Mouse (Mus musculus): ENCODE results near the gene Crlf1. TPM values are rescaled to one million over a fixed set of nuclear protein-coding genes. Genes with fewer than 3 reads are reported as not detected.

The Crlf1 gene
- total RNA-seq, 2 experiments from 2014 or later, result not detected

DNA sequence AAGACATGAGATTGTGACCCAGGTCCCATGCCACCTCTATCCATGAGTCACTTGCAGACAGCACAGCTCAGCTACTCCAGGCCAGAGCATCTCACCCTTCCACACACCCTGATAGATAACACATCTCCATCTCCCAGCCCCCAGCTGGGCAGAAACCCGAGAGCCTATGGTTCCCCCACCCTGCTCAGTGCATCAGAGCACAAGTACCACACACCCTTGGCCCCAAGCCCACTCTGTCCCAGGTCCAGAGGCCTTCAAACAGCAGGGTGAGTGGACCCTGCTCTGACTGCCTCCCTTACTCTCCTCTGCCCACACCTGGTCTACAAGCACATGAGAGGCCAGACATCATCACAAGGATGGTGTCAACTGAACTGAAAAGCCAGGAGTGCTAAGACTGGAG is 25.1 kb upstream of the Crlf1 start:
- no peak for ATAC-seq (replicated peaks; ENCODE audit: poor library complexity, severe bottlenecking)

DNA sequence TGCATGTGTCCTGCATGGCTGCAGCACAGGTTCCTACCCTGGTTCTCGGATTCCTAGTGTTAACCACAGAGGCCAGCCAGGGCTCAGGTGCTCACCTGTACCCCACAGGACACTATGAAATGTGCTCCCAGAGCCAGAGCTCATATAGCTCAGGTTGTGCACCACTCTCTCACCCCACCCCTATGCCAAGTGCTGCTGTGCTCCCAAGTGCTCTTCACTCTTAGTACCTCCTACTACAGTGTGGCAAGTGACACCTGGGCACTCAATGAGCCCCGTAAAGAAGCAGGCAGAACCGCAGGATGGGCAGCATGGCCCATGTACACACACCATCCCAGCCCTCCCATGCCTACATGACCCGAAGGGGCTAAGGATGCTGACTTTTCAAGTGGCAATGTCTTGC is 24.2 kb upstream of the Crlf1 start:
- ATAC-seq (replicated peaks; ENCODE audit: poor library complexity, severe bottlenecking), result no peak

DNA sequence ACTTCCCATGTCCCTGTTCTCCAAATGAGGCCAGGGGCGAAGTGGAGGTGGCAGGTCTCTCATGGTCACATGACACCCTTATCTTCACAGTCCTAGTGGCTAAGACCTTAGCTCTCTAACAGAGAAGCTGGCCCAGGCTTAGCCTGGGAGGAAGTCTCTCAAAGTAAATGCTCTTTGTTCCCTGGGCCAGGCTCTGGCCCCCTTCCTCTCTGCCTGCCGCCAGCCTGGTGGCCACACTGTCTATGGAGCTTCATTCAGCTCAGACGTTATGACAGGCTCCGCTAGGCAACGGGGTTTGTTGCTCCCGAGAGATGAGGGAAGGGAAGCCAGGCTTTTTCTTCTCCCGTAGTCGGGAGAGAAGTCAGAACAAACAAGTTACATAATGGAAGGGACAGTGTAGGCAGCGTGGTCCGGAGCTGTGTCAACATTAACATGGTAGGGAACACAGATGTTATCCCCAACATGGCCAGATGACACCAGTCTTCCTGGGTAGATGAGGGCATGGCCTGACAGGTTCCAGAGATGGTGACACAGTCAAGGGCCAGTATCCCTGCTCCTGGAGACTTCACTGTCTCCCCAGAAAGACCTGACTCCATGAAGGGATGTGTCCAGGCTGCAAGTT is 23.6 kb upstream of the Crlf1 start:
- ATAC-seq (replicated peaks; ENCODE audit: poor library complexity, severe bottlenecking), result peak; percentile 25; the same call in 1 of the 2 replicates

DNA sequence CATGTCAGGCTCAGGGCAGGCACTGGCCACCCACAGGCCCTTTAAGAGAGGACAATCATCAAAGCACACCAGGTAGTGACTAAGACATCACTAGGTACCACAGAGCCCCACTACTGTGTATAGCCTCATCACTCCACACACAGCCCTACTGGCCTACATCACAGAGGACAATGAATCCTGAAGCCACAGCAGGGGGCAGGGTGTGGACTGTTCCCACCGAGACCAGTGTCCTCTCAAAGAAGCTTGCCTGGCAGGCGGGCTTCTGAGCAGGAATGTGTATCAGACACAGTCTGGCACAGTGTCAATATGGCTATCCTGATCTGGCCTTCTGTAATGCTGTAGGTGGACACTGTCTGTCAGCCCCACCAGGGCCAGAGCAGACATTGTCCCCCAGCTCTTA is 23.0 kb upstream of the Crlf1 start:
- no peak for ATAC-seq (replicated peaks; ENCODE audit: poor library complexity, severe bottlenecking)

DNA sequence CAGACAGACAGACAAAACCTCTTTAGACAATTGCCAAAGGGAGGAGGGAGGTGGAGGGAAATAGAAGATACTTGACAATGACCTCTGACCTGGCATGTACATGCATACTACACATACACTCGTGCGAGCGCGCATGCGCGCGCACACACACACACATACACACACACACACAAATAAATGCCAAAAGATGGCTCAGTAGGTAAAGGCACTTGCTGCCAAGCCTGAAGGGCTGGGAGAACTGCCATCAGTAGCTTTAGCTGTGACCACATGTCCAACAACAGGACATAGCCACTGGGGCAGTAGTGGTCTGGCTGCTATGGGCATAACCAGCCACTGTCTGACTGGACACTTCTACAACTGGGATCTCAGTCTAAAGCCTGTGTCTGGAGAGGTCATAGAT is 21.1 kb upstream of the Crlf1 start:
- no peak for ATAC-seq (replicated peaks; ENCODE audit: poor library complexity, severe bottlenecking)

DNA sequence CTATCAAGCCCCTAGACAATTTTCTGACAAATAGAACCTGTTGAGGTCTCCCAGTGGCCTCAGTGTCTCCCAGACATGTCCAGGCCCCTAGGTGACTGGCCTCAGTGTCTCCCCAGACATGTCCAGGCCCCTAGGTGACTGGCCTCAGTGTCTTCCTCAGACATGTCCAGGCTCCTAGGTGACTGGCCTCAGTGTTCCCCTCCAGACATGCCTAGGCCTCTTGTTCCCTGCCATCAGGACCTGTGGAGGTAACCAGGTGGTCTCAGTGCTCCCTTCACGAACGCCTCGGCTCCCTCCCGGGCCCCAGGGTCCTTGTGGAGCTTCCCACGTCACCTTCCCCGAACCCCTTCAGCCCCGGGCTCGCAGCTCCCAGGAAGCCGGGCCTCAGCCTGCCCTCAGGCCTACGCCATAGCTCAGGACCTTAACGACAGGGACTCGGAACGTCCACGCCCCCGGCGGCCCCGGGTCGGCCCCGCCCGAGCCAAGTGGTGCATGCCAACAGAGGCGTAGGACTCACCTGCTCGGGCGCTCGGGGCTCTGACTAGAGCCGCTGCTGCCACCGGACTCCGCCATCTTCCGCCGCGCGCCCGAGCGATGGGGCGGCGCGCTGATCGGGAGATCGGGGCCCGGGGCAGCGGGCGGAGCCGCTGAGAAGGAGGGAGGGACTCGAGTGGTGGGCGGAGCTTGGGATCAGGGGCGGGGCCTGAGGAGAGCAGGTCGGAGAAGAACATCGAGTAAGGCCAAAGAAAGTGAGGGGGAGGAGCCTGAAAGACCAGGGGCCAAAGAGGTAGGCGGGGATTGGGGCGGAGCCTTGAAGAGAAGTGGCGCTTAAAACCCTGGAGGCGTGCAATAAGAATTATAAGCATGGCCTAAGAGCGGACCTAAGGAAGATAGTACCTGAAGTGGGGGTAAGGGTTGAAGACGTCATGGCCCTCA is 16.4 kb upstream of the Crlf1 start, which contains the start of gene Klhl26:
Gene Klhl26, minus strand, starts transcription at position 636 of the 936 bp plus-strand sequence.
- peak; percentile 96 for ATAC-seq (replicated peaks; ENCODE audit: poor library complexity, severe bottlenecking)

DNA sequence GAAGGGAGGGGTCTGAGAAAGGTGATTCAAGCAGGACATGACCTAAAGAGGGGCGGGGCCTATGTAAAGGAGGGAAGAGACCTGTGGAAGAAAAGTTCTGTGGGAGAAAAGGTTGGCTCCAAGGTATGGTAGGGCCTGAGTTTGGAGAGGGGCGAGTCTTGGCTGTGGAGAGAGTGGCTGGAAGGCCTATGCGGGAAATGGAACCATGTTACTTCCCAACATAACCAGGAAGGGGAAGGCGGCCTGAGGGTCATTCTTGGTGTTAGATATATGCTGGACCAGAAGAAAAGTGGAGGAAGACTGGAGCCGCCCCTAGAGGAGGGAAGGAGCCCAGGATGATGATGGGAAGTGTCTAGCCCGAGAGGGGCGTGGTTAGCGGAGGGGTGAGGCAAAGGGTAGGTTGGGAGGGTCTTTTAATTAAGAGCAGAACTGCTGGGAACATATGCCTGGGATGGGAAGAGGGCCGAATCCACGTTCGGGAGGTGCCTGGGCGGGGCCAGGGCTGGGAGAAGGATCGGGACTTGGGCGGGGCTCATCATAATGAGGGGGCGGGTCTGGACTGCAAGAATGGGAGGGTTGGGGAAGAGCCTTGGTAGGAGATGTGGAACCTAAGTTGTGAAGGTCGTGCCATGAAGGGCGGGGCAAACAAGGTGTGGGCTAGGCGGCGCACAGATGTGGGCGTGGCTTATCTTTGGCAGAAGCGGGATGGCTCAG is 15.5 kb upstream of the Crlf1 start:
- ATAC-seq (replicated peaks; ENCODE audit: poor library complexity, severe bottlenecking), result peak; percentile 59

DNA sequence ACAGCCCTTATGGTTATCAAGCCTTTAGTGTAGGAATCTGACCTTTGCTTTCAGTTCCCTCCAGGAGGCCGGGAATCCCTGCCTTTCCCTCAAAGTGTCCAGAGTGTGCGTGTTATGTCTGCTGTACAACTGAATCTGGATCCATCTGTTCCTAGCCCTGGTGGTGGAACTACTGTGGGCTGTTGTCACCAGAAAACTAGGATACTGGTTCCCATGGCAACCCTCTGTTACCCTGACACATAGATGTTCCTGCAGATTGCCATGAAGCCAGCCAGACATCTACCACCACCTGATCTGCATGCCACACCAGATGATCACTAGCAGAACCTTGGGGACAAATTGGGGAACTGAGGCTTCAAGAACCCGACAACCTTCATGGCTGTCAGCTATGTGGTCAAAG is 11.1 kb upstream of the Crlf1 start:
- ATAC-seq (replicated peaks; ENCODE audit: poor library complexity, severe bottlenecking), result no peak

DNA sequence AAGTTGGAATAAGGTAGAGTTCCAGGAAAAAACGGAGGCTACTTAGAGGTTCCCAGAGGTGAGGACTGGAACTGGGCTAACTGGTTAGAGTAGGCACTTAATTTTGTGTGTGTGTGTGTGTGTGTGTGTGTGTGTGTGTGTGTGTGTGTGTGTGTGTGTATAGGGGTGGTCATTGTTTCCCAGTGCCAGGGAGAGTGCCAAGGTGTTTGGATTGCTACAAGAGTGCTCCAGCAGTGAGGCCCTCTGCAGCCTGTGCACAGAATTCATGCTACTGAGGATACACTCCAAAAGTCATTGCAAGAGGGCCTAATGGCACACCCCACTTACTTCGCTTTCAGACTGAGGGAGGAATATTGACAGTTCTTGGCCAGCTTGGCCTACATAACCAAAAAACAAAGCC is 10.0 kb upstream of the Crlf1 start:
- no peak for ATAC-seq (replicated peaks; ENCODE audit: poor library complexity, severe bottlenecking)

DNA sequence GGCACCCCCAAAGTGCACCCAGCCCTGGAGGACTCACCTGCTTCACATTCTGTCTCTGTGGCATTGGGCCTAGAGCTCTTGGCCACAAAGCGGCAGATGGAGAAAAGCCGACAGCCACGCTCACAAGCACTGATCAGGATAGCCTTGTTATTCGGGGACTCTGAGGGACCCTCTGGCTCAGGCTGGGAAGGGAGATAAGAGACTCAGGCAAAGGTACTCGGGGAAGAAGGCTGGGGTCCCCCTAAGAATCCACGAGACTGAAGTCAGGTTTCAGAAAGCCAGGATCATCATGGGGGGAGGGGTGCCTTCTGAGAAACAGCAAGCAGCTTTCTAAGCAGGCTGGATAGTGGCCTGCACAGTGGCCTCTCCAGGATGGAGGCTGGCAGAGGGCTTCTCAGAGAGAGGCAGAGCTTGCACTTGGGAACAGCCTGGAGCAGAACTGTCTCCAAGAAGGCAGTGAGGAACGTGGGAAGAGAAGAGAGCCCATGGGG is 6.7 kb upstream of the Crlf1 start:
- ATAC-seq (replicated peaks; ENCODE audit: poor library complexity, severe bottlenecking), result no peak

DNA sequence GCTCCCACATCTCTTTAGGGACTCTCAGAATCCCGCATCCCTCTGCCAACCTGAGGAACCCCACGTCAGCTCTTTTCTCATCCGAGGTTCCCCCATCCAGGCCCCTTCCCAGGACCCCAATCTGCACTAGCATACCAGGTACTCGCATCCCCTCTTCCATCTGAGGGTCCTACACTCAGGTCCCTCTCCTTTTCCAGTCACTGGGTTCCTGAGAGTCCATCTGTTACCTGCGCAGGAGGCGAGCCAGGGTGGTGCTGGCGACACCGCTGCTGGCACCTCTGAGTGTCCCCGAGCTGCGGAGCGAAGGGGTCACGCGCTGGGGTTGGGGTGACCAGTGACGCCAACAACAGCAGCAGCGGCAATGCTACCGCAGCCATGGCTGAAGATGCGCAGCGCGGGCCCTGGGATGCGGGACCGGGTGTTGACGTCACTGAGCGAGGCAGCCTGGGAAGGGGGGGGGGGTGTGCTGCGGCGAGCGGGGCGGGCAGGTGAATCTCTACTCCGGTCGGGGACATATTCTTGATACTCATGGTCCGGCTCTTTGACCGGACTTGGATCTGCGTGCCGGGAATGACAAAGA is 5.9 kb upstream of the Crlf1 start, which contains the start of gene Tmem59l:
Gene Tmem59l, minus strand, starts transcription at position 418 of the 580 bp plus-strand sequence.
- ATAC-seq (replicated peaks; ENCODE audit: poor library complexity, severe bottlenecking), result no peak

DNA sequence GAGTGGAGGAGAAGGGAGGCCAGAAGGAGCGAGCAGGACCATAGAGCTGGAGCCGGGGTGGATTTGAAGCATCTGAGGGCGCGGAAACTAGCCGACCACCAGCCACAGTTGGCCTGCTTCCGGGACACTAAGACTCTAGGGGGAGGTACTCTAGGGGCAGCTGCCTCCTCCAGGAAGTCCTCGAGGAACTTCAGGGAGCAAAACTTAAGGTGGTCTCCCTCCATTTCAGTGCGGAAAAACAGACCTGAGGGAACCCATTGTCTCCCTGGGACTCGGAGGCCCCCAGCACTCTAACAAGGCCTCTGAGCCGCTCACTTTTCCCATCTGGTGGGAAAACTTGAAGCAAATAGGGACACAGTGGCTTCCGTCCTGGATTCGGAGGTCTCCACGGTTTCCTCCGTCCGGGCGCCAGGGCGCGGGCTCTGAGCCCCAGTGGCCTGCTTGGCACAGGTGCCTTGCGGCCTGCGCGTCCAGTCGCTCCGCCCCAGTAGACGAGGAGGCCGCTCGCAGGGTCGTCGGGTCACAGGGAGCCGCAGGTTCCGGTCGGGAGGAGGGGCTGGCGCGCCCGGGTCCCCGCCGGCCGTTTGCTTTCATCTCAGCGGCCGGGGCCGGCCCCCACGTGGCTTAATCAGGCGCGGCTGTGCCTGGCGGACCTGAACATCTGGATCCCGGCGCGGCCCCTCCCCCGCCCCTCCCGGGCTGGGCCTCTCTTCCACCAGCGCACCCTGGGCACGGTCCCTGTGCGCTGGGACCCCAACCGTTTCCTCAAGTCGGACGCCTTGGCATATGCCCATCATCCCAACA is 4.8 kb upstream of the Crlf1 start:
- peak; percentile 61 for ATAC-seq (replicated peaks; ENCODE audit: poor library complexity, severe bottlenecking)

DNA sequence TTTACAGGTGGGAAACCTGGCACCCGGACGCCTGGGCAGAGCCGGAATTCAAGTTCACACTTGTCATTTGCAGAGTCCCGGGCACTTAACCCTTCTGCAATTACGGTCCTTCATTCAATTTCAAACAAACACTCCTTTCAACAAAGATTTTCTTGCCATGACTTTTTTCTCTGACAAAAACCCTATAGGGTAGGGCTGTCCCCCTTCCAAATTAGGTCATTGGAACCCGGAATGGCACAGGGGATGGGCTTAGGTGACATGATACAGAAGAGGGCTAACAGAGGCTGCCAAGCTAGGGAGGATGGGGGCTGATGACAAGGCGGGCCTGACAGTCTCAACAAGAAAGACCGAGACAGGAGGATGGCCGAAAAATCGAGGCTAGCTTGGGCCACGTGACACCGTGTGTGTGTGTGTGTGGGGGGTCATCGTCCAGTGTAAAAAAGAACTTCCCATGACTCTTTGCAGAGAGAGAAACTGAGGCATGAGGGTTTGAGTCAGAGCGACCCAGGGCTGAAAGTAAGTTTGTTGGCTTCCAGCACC is 4.0 kb upstream of the Crlf1 start:
- no peak for ATAC-seq (replicated peaks; ENCODE audit: poor library complexity, severe bottlenecking)

DNA sequence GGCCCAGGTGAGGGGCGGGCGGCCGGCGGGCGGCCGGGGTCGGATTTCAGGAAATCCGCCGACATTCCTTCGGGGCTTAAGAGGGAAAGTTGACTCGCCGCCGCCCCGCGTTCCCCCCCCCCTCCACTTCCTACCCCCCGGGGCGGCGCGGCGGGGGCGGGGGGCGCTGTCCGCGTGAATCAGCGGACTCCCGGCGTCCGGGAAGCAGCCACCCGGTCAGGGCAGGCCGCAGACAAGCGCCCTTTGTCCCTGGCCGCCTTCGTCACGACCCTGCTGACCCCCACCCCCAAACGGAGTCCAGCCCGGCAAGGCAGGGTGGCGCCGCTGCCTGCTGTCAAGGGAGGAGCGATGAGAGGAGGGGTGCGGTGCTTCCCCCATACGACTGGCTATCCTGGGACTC is 3.4 kb upstream of the Crlf1 start:
- no peak for ATAC-seq (replicated peaks; ENCODE audit: poor library complexity, severe bottlenecking)

DNA sequence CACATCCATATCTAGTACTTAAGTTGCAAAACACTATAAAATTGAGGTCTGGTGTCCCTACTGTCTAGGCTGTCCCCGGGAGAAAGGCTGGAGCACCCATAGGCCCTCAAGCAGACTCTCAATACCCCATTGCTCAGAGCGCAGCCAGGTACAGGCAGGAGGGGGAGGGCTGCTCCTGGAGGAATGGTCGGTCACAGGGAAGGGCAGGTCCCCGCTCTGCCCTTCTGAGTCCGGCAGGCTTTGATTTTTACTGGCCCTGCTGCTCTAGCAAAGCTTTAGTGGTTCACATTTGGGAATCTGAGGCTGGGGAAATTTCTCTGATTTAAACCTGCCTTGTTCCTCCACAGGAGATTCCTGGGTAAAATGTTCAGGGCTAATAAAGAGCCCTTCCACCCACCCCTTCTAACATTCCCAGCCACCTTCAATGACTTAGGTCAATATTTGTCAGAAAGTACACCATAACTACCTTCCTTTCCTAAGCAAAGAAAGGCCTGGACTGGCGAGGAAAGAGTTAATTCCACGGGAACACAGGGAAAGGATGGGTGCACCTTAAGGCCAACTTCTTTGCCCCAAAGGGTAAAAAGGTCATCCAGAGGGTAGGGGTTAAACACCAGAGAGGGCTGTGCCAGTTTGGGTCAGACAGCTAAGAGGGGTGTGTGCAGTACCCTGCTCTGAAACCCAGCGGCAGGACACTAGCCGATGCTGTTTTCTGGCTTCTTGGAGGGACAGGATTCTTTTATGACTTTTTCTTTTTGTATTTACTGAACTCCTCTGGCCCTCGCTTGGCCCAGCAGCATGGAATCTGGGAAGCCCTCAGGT is 2.7 kb upstream of the Crlf1 start:
- ATAC-seq (replicated peaks; ENCODE audit: poor library complexity, severe bottlenecking), result no peak

DNA sequence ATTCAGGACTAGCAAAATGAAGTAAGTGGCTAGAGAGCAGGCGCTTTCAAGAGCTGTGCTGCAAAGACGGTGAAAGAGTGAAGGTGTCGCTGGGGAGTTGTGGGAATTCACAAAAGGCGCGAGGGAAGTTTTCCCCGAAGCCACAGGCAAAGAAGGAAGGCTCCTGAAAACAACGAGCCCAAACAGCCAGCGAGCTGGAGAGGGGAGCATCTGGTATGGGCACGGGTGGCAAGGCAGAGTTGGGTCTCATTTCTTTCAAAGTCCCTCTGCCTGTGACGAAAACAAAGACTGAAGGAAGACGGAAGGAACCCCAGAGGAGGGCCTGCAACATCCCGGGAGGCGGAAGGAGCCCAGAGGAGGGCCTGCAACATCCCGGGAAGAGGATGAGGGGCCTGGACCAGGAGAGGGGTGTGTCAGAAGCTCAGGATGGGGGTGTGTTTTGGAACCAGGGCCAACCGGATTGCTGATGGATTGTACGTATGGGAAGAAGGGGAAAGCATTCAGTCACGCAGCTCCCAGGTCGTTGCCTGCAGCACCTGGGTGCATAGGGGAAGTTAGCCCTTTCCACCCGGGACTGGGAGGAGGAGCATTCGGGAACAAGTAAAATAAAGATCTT is 2.0 kb upstream of the Crlf1 start:
- ATAC-seq (replicated peaks; ENCODE audit: poor library complexity, severe bottlenecking), result no peak

DNA sequence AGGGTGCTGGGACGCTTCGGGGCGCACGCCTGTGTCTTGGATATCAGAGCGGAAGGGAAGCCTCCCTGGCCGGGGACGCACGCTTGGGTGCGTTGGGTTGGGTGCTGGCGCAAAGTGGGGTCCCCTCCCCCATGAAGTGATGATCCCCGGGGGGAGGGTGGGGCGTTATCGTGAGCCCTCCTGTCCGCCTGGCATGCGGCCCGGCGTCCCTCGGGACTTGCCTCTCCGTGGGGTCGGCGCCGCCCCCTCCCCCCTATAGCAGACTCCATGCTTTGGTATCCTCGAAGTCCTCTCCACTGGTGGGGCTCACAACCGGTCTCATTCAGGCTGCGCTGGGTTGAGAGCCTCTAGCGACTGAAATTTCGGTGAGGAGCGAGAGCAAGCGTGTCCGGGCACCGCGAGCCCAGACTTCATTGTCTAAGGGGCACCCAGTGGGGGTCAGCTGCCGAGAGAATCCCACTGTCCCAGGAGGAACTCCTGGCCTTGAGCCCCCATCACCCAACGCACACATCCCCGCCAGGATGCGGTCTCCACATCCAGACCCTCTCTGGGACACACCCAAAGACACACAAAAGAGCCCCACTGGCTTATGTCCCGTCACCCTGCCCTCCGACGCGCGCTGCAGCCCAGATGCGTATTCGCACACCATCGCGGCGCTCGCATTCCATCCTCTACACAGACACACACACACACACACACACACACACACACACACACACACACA is 896 bp downstream of the Crlf1 start:
- ATAC-seq (replicated peaks; ENCODE audit: poor library complexity, severe bottlenecking), result no peak
